ENCODE assay signal across 25 mouse cellular contexts in genomic region chr19:25162270-25162669, GRCm38 (mm10).
DNase-seq lines count a peak whose midpoint lies in the region; ATAC-seq lines count a peak whose summit lies in the region.
"Had no signal": no experiment of that assay in that cellular context is flagged by ENCODE, and none has a peak within 500 bp of the region (broad histone marks: within the 10 kb centered on the region; RNA-seq: fewer than 3 reads in every experiment).

No protein-coding gene starts in this region.

- intact Hi-C loops in left cerebral cortex, postnatal 36 days (cut with DNase I), result no loop called here

- H3K4me2 ChIP-seq in intestine, embryonic 16.5 days (ENCODE audit: low read depth, low read length), result no peak overlapping the region
- H3K4me2 ChIP-seq: forebrain, embryonic 13.5 days; heart, embryonic 12.5 days; heart, embryonic 15.5 days; hindbrain, embryonic 12.5 days; hindbrain, embryonic 15.5 days had no signal

- H3K27ac ChIP-seq in heart, embryonic 10.5 days, result no peak overlapping the region
- H3K27ac ChIP-seq in intestine, embryonic 16.5 days (ENCODE audit: low read length), result no peak overlapping the region
- H3K27ac ChIP-seq: forebrain, embryonic 10.5 days; forebrain, embryonic 13.5 days; heart, embryonic 15.5 days; hindbrain, embryonic 12.5 days; hindbrain, embryonic 15.5 days had no signal

- H3K36me3 ChIP-seq in heart, embryonic 10.5 days, result no peaks in the 10 kb centered on the region; the same call in 1 of the 2 replicates
- H3K36me3 ChIP-seq in intestine, embryonic 16.5 days (ENCODE audit: control insufficient read depth, insufficient read depth, low read length), result no peaks in the 10 kb centered on the region
- H3K36me3 ChIP-seq: forebrain, embryonic 10.5 days; G1E; heart, embryonic 12.5 days; heart, embryonic 15.5 days; hindbrain, embryonic 12.5 days; hindbrain, embryonic 15.5 days had no signal

- H3K4me3 ChIP-seq in heart, embryonic 10.5 days, result no peak overlapping the region
- no peak overlapping the region for H3K4me3 ChIP-seq in intestine, embryonic 16.5 days (ENCODE audit: low read length)
- H3K4me3 ChIP-seq: forebrain, embryonic 10.5 days; forebrain, embryonic 13.5 days; heart, embryonic 12.5 days; heart, embryonic 15.5 days; hindbrain, embryonic 12.5 days; hindbrain, embryonic 15.5 days had no signal

- no peaks in the 10 kb centered on the region for H3K9me3 ChIP-seq in heart, embryonic 10.5 days
- no peaks in the 10 kb centered on the region for H3K9me3 ChIP-seq in intestine, embryonic 16.5 days (ENCODE audit: control insufficient read depth, low read length)
- H3K9me3 ChIP-seq: forebrain, embryonic 10.5 days; forebrain, embryonic 13.5 days; heart, embryonic 12.5 days; heart, embryonic 15.5 days; hindbrain, embryonic 12.5 days; hindbrain, embryonic 15.5 days had no signal

- no peak overlapping the region for H3K9ac ChIP-seq in intestine, embryonic 16.5 days (ENCODE audit: low read depth, low read length)
- H3K9ac ChIP-seq: forebrain, embryonic 13.5 days; heart, embryonic 12.5 days; heart, embryonic 15.5 days; hindbrain, embryonic 12.5 days; hindbrain, embryonic 15.5 days had no signal

- WGBS in heart, embryonic 10.5 days, result 91% methylated on average over 3 of the region's 3 CpGs
- WGBS in intestine, embryonic 16.5 days, result 80% methylated on average over 3 of the region's 3 CpGs

- DNase-seq in heart, embryonic 10.5 days (ENCODE audit: low spot score), result peak; percentile 30
- no peak for DNase-seq in heart, postnatal 4 days
- DNase-seq in skeletal muscle tissue, adult 2 months (ENCODE audit: low read depth, low spot score), result peak; percentile 26
- DNase-seq in testis, postnatal 14 days (ENCODE audit: low spot score), result no peak
- DNase-seq in left cerebral cortex, postnatal 36 days (ENCODE audit: low spot score in 2 of 2), result no peak
- DNase-seq: adrenal gland, adult 2 months; adrenal gland, postnatal 25 days; B cell, adult 2 months; cerebellum, adult 11-12 months; cerebellum, adult 8-10 months; cerebellum, postnatal 14 days; gastrocnemius, postnatal 10 days; gastrocnemius, postnatal 36 days; heart, postnatal 10 days; kidney, adult 11 months had no signal

- peaks cover 9% of the 10 kb centered on the region; the same call in 1 of the 2 replicates for H3K27me3 ChIP-seq in heart, embryonic 10.5 days (ENCODE audit: insufficient read depth, poor library complexity, severe bottlenecking)
- no peaks in the 10 kb centered on the region for H3K27me3 ChIP-seq in intestine, embryonic 16.5 days (replicated peaks; ENCODE audit: control insufficient read depth, insufficient read depth, low read length)
- H3K27me3 ChIP-seq: CH12.LX; heart, embryonic 12.5 days; heart, embryonic 15.5 days; hindbrain, embryonic 12.5 days; hindbrain, embryonic 15.5 days had no signal

- ATAC-seq in intestine, embryonic 16.5 days, result peak; percentile 79
- ATAC-seq: forebrain, embryonic 13.5 days; forebrain, embryonic 16.5 days had no signal

- H3K4me1 ChIP-seq in heart, embryonic 10.5 days, result peaks cover 5% of the 10 kb centered on the region; the same call in 1 of the 2 replicates
- 0 out of 2 replicates have a peak, but pooled peaks cover 4% of the 10 kb centered on the region for H3K4me1 ChIP-seq in intestine, embryonic 16.5 days (ENCODE audit: control insufficient read depth, insufficient read depth, low read length)
- H3K4me1 ChIP-seq: forebrain, embryonic 13.5 days; heart, embryonic 12.5 days; heart, embryonic 15.5 days; hindbrain, embryonic 12.5 days; hindbrain, embryonic 15.5 days had no signal

Comparison
In these comparisons a context has a peak if more than half of its experiments do, and no peak if none do; other contexts are left out.
1. DNase-seq: peak in heart, embryonic 10.5 days (single experiment) and skeletal muscle tissue, adult 2 months (single experiment); none in heart, postnatal 4 days (single experiment), testis, postnatal 14 days (single experiment) and left cerebral cortex, postnatal 36 days (0 of 2).